Mouse (Mus musculus): ENCODE results near the gene Stk39. TPM values are rescaled to one million over a fixed set of nuclear protein-coding genes. Genes with fewer than 3 reads are reported as not detected.

The Stk39 gene
- polyA plus RNA-seq, 1 experiment from 2014 or later: 51.3 TPM

Other genes with a start within 250 kb of the Stk39 start
- gene 4933409G03Rik, start 110.1 kb upstream of the Stk39 start, polyA plus RNA-seq (2014; fragmentation: Nextera tagmentation; extraction: Ambion mirVana): not detected in 2 replicates
- gene 4932414N04Rik, start 184.2 kb upstream of the Stk39 start, polyA plus RNA-seq (2014; fragmentation: Nextera tagmentation; extraction: Ambion mirVana): not detected in 2 replicates

Measured in hindbrain, embryonic 14.5 days (tissue).